Mouse (Mus musculus) right cerebral cortex, postnatal 10 days (tissue): ENCODE data around the gene Pola1.

ENCODE experiments used
- DNase-seq, 2 experiments: peaks; one replicate each; pipeline ENCODE4 v3.0.0; 2021; ENCODE audit warnings: low spot score in 2 of 2

Gene Pola1

DNA sequence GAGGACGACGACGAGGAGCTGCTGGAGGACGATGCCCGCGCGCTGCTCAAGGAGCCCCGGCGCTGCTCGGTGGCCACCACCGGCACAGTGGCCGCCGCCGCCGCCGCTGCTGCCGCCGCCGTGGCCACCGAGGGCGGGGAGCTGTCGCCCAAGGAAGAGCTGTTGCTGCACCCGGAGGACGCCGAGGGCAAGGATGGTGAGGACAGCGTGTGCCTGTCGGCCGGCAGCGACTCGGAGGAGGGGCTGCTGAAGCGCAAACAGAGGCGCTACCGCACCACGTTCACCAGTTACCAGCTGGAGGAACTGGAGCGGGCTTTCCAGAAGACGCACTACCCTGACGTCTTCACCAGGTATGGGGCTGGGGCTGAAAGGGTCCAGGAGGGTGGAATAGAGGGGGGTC is 342.9 kb downstream of the Pola1 start:
- DNase-seq = no peak

DNA sequence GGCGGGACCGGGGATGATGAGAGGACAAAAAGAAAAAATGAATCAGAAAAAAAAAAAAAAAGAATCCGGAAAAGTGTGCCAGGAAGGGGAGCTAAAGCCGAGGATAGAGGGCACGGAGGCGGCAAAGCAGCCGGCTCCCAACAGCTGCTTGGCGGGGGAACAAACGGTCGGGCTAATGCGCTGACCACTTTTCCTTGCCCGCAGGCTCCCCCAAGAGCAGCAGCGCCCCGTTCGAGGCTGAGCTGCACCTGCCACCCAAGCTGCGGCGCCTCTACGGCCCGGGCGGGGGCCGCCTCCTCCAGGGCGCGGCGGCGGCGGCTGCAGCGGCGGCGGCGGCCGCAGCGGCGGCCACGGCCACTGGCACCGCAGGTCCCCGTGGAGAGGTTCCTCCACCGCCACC is 343.6 kb downstream of the Pola1 start:
- DNase-seq = no peak

DNA sequence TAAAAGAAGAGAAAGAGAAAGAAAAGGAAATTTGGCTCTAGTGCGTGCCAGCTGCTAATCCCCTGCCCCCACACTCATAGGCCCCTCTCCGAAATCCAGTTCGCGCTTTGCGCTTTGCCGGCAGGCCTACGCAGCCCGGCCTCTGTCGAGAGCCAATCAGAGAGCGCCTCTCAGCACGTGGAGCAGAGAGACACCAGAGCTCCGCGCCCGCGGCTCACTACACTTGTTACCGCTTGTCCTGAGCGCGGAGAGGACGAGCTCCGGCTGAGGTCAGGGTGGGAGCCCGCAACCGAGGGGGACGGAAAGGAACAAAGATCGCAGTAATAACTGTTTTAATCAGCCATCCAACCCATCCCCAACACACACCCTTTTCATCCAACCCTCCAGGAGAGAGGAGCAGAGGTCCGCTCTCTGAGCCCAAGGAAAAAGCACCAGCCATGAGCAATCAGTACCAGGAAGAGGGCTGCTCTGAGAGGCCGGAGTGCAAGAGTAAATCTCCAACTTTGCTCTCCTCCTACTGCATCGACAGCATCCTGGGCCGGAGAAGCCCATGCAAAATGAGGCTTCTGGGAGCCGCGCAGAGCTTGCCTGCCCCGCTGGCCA is 345.6 kb downstream of the Pola1 start, which contains the start of gene Arx:
Gene Arx, plus strand, starts transcription at position 155 of the 603 bp plus-strand sequence.
- DNase-seq = peak; percentile 87 to 89

DNA sequence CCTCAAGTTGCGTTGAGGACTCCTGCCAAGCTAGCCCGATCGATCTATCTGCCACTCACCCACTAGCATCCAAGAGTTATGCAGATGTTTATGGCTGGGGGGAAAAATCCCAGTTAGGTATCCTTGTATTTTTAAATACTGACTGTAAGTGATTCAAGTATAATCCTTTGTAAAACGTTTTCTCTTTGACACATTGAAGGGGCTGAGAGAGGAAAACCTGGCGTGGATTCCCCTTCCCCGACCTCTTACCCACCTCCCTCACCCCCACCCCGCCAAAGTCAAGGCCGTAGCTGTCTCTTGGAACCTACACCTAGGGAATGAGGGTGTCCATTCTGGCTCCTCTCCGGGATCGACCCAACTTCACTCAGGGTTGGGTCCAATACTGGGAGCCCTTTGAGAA is 346.9 kb downstream of the Pola1 start:
- DNase-seq = no peak

DNA sequence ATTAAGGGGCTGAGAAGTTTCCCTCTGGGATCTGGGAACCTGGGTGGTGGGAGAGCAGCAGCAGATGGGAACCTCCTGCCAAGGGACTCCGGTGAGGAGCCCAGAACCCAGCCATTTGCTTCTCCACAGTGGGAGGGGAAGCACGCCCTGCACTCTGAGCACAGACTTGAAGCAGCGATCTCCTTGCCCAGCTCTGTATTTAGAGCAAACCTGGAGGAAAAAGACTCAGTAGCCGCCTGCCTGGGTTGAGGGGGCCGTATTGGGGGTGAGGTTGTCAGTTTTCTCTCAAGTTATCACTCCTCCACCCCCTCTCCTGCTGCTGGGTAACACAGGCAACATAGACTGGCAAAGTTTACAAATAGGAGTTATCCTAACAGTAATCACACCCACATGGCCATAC is 350.2 kb downstream of the Pola1 start:
- no peak for DNase-seq

DNA sequence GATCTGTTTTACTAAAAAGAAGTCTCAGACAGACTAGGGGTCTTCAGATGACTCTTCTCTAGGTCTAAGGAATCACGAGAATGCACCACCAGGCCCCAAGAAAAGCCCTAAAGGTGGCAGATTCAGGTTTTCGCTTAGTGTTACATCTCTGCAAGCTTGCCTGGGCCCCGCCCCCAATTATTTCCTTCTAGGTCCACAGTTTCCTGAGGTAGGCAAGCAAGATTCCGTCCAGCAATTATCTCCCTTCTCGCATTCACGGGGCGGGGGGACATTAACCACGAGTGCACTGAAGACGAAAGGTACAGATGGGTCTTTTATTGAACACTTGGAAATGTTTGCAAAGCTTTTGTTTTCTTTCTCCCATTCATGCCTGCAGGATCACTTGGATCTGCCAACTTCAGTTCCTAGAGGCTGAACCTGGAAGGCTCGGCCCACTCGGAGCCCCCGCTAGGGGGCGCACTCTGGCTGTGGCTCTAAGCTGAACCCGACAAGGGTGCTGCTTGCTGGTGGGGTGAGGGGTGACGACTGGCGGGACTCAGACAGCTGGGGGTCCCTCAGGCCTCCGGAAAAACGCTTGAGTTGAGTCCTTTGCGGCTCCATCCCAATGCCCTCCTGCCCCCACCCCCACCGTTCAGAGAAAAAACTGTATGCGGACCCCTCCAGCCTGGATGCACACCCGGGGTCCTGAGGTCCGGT is 350.8 kb downstream of the Pola1 start:
- peak; percentile 67 to 81 for DNase-seq

DNA sequence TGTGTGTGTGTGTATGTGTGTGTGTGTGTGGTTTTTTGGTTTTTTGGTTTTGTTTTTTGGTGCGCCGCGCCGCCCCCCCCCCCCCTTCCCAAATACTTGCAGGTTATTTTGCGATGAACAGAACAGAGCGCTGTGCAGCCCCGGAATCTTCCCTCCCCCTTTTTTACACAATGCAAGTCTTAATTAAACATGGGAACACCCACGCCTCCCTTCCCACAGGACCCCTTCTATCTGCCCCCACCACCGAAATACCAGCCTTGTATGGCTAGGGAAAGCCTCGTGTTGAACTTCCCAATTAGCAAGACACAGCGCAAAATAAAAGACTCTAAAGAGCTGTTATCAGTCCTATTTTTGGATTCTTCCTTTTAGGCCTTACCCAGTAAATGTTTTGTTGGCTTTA is 352.0 kb downstream of the Pola1 start:
- DNase-seq = no peak

DNA sequence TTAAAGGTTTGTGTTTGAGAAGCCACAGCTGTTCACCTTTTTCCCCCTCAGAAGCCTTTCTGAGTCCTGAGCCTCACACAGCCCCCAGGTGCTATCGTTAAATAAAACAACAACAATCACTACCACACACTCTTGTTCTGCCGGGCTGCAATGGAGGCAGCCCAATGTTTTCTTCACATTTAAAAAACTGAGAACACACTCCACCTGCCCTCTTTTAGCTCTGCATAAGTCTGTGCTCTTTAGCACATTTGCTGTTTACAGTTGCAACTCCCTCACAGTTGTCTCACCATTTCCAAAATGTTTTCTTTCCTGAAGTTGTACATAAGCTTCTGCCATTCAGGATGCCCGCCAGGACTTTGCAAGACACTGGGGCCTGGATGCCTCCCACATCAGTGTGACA is 356.3 kb downstream of the Pola1 start:
- DNase-seq = no peak
